Mouse (Mus musculus): ENCODE data around the gene Slc3a2. TPM values are rescaled to one million over a fixed set of nuclear protein-coding genes. Genes with fewer than 3 reads are reported as not detected.

The Slc3a2 gene
- polyA plus RNA-seq, 1 experiment from 2014 or later: 123 TPM

- Histone ChIP-seq H3K36me3 (peaks cover 14% of the 10 kb centered on the region), H3K27ac (peak overlapping the region; percentile 33), H3K4me3 (replicated peaks) (no peak overlapping the region), H3K4me2 (no peak overlapping the region), H3K4me1 (0 out of 2 replicates have a peak, but pooled peaks cover 5% of the 10 kb centered on the region), H3K9ac (no peak overlapping the region), H3K27me3 (no peaks in the 10 kb centered on the region), H3K9me3 (replicated peaks) (no peaks in the 10 kb centered on the region)
- WGBS: 56% methylated on average over 3 of the region's 3 CpGs
- ATAC-seq (replicated peaks; ENCODE audit: low FRiP score): 0 out of 2 replicates have a peak, but pooled peaks have one; percentile 46
Observed at GRCm38 (mm10) chr19:8702458-8702857, 20.7 kb downstream of the Slc3a2 start.

DNA sequence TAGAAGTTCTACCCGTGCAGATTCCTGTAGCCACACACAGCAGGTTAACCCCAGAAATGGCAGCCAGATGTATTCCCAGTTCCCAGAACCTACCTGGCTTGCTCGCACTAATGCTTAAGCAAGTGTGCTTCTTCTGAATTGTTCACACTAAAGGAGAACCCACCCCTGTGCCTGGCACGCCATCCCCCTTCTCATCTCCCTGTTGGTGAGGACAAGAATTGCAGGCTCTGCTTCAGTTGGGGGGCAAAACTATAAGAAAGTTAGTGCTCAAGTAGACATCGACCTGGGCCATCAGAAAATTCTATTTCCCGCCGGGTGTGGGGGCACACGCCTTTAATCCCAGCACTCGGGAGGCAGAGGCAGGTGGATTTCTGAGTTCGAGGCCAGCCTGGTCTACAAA, 23.5 kb downstream of the Slc3a2 start:
- 85% methylated on average over 9 of the region's 9 CpGs for WGBS
- H3K4me2 ChIP-seq: no peak overlapping the region
- H3K4me1 ChIP-seq: 0 out of 2 replicates have a peak, but pooled peaks cover 5% of the 10 kb centered on the region
- no peaks in the 10 kb centered on the region for H3K9me3 ChIP-seq (replicated peaks)
- no peak overlapping the region for H3K4me3 ChIP-seq (replicated peaks)
- H3K27me3 ChIP-seq: no peaks in the 10 kb centered on the region
- no peaks in the 10 kb centered on the region for H3K36me3 ChIP-seq
- ATAC-seq (replicated peaks; ENCODE audit: low FRiP score): no peak
- no peak overlapping the region for H3K27ac ChIP-seq
- no peak overlapping the region for H3K9ac ChIP-seq

DNA sequence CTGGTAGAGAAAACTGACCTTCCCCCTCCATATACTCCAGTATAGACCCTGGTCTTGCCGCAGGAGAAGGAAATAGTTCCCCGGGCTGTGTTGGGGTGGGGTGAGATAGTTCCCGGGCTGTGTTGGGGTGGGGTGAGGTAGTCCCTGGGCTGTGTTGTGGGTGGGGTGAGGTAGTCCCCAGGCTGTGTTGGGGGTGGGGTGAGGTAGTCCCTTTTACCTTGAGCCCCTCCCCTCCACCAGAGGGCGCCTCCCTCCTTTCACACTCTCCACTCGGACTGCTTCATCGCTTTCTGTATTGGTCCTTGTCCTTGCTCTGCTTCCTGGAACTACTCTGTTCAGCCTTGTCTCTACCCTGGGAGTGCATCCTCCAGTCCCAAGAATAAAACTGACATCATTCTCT, 27.8 kb downstream of the Slc3a2 start:
- WGBS: 63% methylated on average over 5 of the region's 6 CpGs

GRCm38 (mm10) chr19:8692740-8693139, 30.4 kb downstream of the Slc3a2 start:
- no peak overlapping the region for H3K9ac ChIP-seq
- H3K9me3 ChIP-seq (replicated peaks): no peaks in the 10 kb centered on the region
- WGBS: 76% methylated on average over 5 of the region's 5 CpGs
- no peaks in the 10 kb centered on the region for H3K36me3 ChIP-seq
- no peak overlapping the region for H3K27ac ChIP-seq
- no peak overlapping the region for H3K4me3 ChIP-seq (replicated peaks)
- no peak for ATAC-seq (replicated peaks; ENCODE audit: low FRiP score)
- no peak overlapping the region for H3K4me2 ChIP-seq
- H3K4me1 ChIP-seq: no peaks in the 10 kb centered on the region
- H3K27me3 ChIP-seq: no peaks in the 10 kb centered on the region

More for the DNA sequence above, 27.8 kb downstream of the Slc3a2 start:
- ATAC-seq (replicated peaks; ENCODE audit: low FRiP score): peak; percentile 43; the same call in 1 of the 2 replicates
- Histone ChIP-seq H3K4me1 (no peaks in the 10 kb centered on the region), H3K4me3 (replicated peaks) (no peak overlapping the region), H3K4me2 (no peak overlapping the region), H3K27ac (no peak overlapping the region), H3K9me3 (replicated peaks) (no peaks in the 10 kb centered on the region), H3K36me3 (no peaks in the 10 kb centered on the region), H3K27me3 (no peaks in the 10 kb centered on the region), H3K9ac (no peak overlapping the region)

DNA sequence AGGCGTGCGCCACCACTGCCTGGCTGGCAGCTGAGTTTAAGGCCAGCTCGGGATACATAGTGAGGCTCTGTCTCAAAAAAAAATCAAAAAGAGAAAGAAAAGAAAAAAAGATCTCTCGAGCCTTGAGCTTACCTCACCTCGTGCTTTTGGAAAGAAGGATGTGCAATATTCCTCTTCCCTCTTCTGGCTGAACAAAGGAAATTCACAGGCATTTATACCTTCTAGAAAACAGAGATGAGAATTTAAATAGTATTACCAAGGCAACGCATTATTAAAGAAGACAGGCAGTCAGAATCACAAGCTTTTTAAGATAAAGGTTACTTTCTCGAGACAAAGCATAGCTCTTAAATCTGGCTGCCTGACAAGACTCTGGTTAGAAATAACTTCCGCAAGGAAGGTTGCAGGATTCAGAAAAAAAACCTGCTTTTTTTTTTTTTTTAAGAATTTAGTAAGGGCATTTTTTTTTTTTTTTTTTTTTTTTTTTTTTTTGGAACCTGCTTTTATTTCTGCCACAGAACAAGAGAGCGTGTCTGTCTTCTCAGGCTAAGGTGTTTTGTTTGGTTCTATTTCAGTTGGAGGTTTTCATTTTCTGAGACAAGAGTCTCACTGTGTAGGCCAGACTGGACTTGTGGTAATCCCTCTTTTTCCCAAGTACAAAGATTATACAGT, 31.2 kb downstream of the Slc3a2 start:
- Histone ChIP-seq H3K4me3 (replicated peaks) (no peak overlapping the region), H3K27ac (no peak overlapping the region), H3K4me2 (no peak overlapping the region), H3K4me1 (no peaks in the 10 kb centered on the region), H3K27me3 (no peaks in the 10 kb centered on the region), H3K9me3 (replicated peaks) (no peaks in the 10 kb centered on the region), H3K9ac (no peak overlapping the region), H3K36me3 (no peaks in the 10 kb centered on the region)
- 63% methylated on average over 9 of the region's 9 CpGs for WGBS
- no peak for ATAC-seq (replicated peaks; ENCODE audit: low FRiP score)

GRCm38 (mm10) chr19:8683627-8684026, 39.5 kb downstream of the Slc3a2 start:
- WGBS: 86% methylated on average over 2 of the region's 2 CpGs
- no peak overlapping the region for H3K4me2 ChIP-seq
- no peaks in the 10 kb centered on the region for H3K36me3 ChIP-seq
- no peaks in the 10 kb centered on the region for H3K9me3 ChIP-seq (replicated peaks)
- no peak for ATAC-seq (replicated peaks; ENCODE audit: low FRiP score)
- H3K4me1 ChIP-seq: peaks cover 11% of the 10 kb centered on the region
- H3K9ac ChIP-seq: no peak overlapping the region
- H3K4me3 ChIP-seq (replicated peaks): no peak overlapping the region
- H3K27ac ChIP-seq: no peak overlapping the region
- H3K27me3 ChIP-seq: no peaks in the 10 kb centered on the region

DNA sequence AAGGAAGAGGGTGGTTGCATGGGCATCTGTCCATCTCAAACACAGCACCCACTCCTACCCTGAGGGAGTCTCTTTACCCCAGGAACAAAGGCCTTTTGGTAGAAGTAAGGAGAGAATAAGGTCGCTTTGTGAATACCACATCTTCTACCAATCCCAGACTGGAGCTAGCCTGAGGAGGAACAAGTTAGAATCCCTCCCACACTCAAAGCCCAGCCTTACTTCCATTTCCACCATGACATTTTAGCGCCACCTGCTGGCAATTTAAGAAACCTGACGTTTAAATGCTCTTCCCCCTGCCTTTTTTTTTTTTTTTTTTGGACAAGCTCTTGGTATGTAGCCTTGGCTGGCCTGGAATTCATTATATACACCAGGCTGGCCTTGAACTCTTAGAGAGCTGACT, 40.2 kb downstream of the Slc3a2 start:
- Histone ChIP-seq H3K9me3 (replicated peaks) (no peaks in the 10 kb centered on the region), H3K4me3 (replicated peaks) (no peak overlapping the region), H3K4me2 (no peak overlapping the region), H3K27ac (no peak overlapping the region), H3K36me3 (no peaks in the 10 kb centered on the region), H3K27me3 (no peaks in the 10 kb centered on the region), H3K9ac (no peak overlapping the region), H3K4me1 (peaks cover 11% of the 10 kb centered on the region)
- peak; percentile 67 for ATAC-seq (replicated peaks; ENCODE audit: low FRiP score)
- WGBS: 2% methylated on average over 3 of the region's 3 CpGs

DNA sequence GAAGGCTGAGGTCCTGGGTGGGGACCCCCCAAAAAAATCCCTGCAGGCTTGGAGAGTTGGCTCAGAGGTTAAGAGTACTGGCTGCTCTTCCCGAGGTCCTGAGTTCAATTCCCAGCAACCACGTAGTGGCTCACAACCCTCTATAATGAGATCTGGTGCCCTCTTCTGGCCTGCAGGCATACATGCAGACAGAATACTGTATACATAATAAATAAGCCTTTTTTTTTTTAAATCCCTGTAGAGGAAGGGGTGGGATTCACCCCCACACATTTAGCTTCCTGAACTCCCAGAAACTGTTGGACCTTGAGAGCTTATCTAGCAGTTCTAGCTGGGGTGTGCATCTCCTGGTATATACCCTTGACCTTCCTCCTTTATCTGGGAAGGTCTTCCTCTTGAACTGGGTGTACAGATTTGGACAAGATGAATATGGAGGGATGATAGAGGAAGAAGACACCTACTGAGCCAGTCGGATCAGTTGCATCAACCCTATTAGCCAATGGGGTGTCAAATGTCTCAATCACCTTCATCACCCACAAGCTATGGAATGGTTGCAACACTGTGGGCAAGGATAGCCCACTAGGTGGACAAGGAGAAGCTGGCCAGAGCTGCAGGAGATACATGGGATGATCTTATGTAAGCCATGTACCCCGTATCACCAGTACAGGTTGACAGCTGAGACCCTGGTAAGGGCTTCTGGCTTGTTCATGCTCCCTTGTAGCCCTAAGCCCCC, 41.4 kb downstream of the Slc3a2 start:
- Histone ChIP-seq H3K27me3 (no peaks in the 10 kb centered on the region), H3K9me3 (replicated peaks) (no peaks in the 10 kb centered on the region), H3K4me3 (replicated peaks) (no peak overlapping the region), H3K36me3 (no peaks in the 10 kb centered on the region), H3K4me1 (peaks cover 11% of the 10 kb centered on the region), H3K27ac (no peak overlapping the region), H3K4me2 (no peak overlapping the region), H3K9ac (no peak overlapping the region)
- ATAC-seq (replicated peaks; ENCODE audit: low FRiP score): no peak
- 91% methylated on average over 4 of the region's 4 CpGs for WGBS

GRCm38 (mm10) chr19:8679031-8679779, 44.0 kb downstream of the Slc3a2 start:
- peak overlapping the region; percentile 56; the same call in 1 of the 2 replicates for H3K27ac ChIP-seq
- H3K4me2 ChIP-seq: peak overlapping the region; percentile 38
- WGBS: 37% methylated on average over 18 of the region's 18 CpGs
- H3K4me1 ChIP-seq: peaks cover 11% of the 10 kb centered on the region
- peak; percentile 44; the same call in 1 of the 2 replicates for ATAC-seq (replicated peaks; ENCODE audit: low FRiP score)
- H3K9ac ChIP-seq: peak overlapping the region; percentile 33; the same call in 1 of the 2 replicates
- no peak overlapping the region for H3K4me3 ChIP-seq (replicated peaks)
- H3K9me3 ChIP-seq (replicated peaks): no peaks in the 10 kb centered on the region
- no peaks in the 10 kb centered on the region for H3K36me3 ChIP-seq
- no peaks in the 10 kb centered on the region for H3K27me3 ChIP-seq

DNA sequence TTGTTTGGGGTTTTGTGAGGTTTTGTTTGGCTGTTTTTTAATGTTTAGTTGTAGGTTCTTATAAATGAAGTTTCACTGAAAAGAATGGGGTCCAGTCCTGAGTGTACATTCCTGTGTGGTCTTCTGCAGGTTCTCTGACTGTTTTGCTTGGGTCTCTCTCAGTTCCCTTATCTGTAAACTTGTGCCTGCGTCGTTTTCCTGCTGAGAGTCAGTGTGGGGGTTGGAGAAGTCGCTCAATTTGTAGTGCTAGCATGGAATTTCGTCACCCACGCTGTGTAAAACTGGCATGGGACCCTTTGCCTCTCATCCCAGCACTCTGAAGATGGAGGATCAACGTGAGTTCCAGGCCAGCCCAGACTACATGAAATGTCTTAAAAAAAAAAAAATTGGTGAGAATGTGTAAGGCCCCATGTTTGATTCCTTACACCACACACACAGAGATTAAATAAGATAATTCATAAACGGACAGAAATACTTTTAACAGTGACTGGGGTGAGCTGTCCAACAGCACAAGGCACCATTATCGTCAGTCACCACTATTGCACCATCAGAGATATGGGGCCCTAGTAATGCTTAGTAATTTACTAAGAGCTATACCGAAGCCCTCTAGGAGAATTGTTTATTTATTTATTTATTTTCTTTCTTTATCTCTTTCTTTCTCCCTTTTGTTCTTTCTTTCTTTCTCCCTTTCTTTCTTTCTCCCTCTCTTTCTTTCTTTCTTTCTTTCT, 49.7 kb downstream of the Slc3a2 start:
- Histone ChIP-seq H3K4me3 (replicated peaks) (no peak overlapping the region), H3K4me2 (no peak overlapping the region), H3K36me3 (no peaks in the 10 kb centered on the region), H3K4me1 (no peaks in the 10 kb centered on the region), H3K27ac (no peak overlapping the region), H3K27me3 (no peaks in the 10 kb centered on the region), H3K9me3 (replicated peaks) (no peaks in the 10 kb centered on the region), H3K9ac (no peak overlapping the region)
- 69% methylated on average over 9 of the region's 9 CpGs for WGBS
- no peak for ATAC-seq (replicated peaks; ENCODE audit: low FRiP score)

DNA sequence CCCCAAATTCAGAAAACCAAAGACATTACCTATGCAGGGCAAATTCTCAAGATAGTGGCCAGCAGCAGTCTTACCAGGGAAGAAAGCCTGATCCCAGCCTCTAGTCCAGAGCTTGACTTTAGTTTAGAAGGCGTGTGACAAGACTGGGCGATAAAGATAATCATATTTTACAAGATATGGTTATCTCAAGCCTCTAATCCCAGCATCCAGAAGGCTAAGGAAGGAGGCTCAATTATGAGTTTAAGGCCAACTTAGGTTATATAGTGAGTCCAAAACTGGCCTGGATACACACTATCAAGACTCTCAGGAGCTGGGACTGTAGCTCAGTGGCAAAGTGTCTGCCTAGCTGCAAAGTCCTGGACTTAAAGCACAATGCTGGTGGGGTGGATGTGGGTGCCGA, 50.3 kb downstream of the Slc3a2 start:
- Histone ChIP-seq H3K36me3 (no peaks in the 10 kb centered on the region), H3K9ac (no peak overlapping the region), H3K4me3 (replicated peaks) (no peak overlapping the region), H3K4me2 (no peak overlapping the region), H3K9me3 (replicated peaks) (no peaks in the 10 kb centered on the region), H3K4me1 (no peaks in the 10 kb centered on the region), H3K27ac (no peak overlapping the region), H3K27me3 (no peaks in the 10 kb centered on the region)
- WGBS: 88% methylated on average over 3 of the region's 3 CpGs
- ATAC-seq (replicated peaks; ENCODE audit: low FRiP score): no peak

Measured in kidney, embryonic 15.5 days (tissue).